ENCODE assay signal across 8 mouse cellular contexts in genomic region chr6:31217641-31218138, GRCm38 (mm10).
A peak's percentile ranks its signal among the peaks of the same experiment; 100 is the strongest.
DNase-seq lines count a peak whose midpoint lies in the region; ATAC-seq and TF ChIP-seq lines count a peak whose summit lies in the region.

No protein-coding gene starts in this region.

- peaks cover 48% of the 10 kb centered on the region for H3K27me3 ChIP-seq in embryonic facial prominence, embryonic 11.5 days (ENCODE audit: control insufficient read depth, insufficient read depth, low read length)
- H3K27me3 ChIP-seq in heart, embryonic 13.5 days (replicated peaks): peaks cover 86% of the 10 kb centered on the region
- H3K27me3 ChIP-seq in kidney, embryonic 16.5 days (ENCODE audit: insufficient read depth, low read length): peaks cover 87% of the 10 kb centered on the region
- peaks cover 69% of the 10 kb centered on the region for H3K27me3 ChIP-seq in lung, embryonic 14.5 days (ENCODE audit: insufficient read depth, low read length)

- under 1% methylated on average over 25 of the region's 25 CpGs for WGBS in embryonic facial prominence, embryonic 11.5 days
- WGBS in heart, embryonic 13.5 days: under 1% methylated on average over 25 of the region's 25 CpGs
- 1% methylated on average over 25 of the region's 25 CpGs for WGBS in kidney, embryonic 16.5 days
- WGBS in lung, embryonic 14.5 days: under 1% methylated on average over 25 of the region's 25 CpGs
- WGBS in olfactory bulb, adult 2 months: under 1% methylated on average over 25 of the region's 25 CpGs

- peak; percentile 86 for DNase-seq in 3T3-L1 (ENCODE audit: low read depth, low spot score)
- peak; percentile 67 for DNase-seq in Muller cell, postnatal 12 days (ENCODE audit: inconsistent ontology term)
- DNase-seq in embryonic facial prominence, embryonic 11.5 days (ENCODE audit: low spot score): peak; percentile 40
- peak; percentile 70 for DNase-seq in lung, embryonic 14.5 days
- DNase-seq in yolk sac, embryonic 10.5 days (ENCODE audit: low spot score): peak; percentile 16

- H3K27ac ChIP-seq in embryonic facial prominence, embryonic 11.5 days (replicated peaks; ENCODE audit: low read depth, low read length): no peak overlapping the region
- no peak overlapping the region for H3K27ac ChIP-seq in heart, embryonic 13.5 days (replicated peaks)
- H3K27ac ChIP-seq in kidney, embryonic 16.5 days (ENCODE audit: low read length): no peak overlapping the region
- H3K27ac ChIP-seq in lung, embryonic 14.5 days (ENCODE audit: low read depth): no peak overlapping the region
- peak overlapping the region; percentile 99 for H3K27ac ChIP-seq in olfactory bulb, adult 2 months (ENCODE audit: insufficient read depth, low read depth, low read length)

- peak overlapping the region; percentile 65 for H3K4me3 ChIP-seq in embryonic facial prominence, embryonic 11.5 days (ENCODE audit: low read depth, low read length)
- peak overlapping the region; percentile 80 for H3K4me3 ChIP-seq in heart, embryonic 13.5 days
- peak overlapping the region; percentile 65 for H3K4me3 ChIP-seq in kidney, embryonic 16.5 days (ENCODE audit: low read length)
- peak overlapping the region; percentile 67 for H3K4me3 ChIP-seq in lung, embryonic 14.5 days (ENCODE audit: low read depth, low read length)
- H3K4me3 ChIP-seq in olfactory bulb, adult 2 months (ENCODE audit: insufficient read depth, low read depth, low read length): peak overlapping the region; percentile 98

- H3K4me2 ChIP-seq in embryonic facial prominence, embryonic 11.5 days (ENCODE audit: low read depth, low read length): peak overlapping the region; percentile 100
- peak overlapping the region; percentile 100 for H3K4me2 ChIP-seq in heart, embryonic 13.5 days
- H3K4me2 ChIP-seq in kidney, embryonic 16.5 days (replicated peaks; ENCODE audit: low read depth, low read length): peak overlapping the region; percentile 99
- peak overlapping the region; percentile 100 for H3K4me2 ChIP-seq in lung, embryonic 14.5 days

- TF ChIP-seq CTCF in lung, embryonic 14.5 days (IDR thresholded peaks at IDR 0.05; ENCODE audit: low read depth): no peak
- TF ChIP-seq CTCF in olfactory bulb, adult 2 months (IDR thresholded peaks at IDR 0.05; ENCODE audit: insufficient read depth, low read depth, low read length): no peak

- H3K9me3 ChIP-seq in embryonic facial prominence, embryonic 11.5 days (replicated peaks; ENCODE audit: control insufficient read depth, low read length): no peaks in the 10 kb centered on the region
- no peaks in the 10 kb centered on the region for H3K9me3 ChIP-seq in heart, embryonic 13.5 days
- H3K9me3 ChIP-seq in kidney, embryonic 16.5 days (ENCODE audit: low read length): no peaks in the 10 kb centered on the region
- H3K9me3 ChIP-seq in lung, embryonic 14.5 days (ENCODE audit: low read depth, low read length): no peaks in the 10 kb centered on the region

- peak overlapping the region; percentile 8 for H3K9ac ChIP-seq in embryonic facial prominence, embryonic 11.5 days (replicated peaks; ENCODE audit: low read length)
- peak overlapping the region; percentile 85 for H3K9ac ChIP-seq in heart, embryonic 13.5 days
- H3K9ac ChIP-seq in kidney, embryonic 16.5 days (replicated peaks; ENCODE audit: low read length): peak overlapping the region; percentile 47
- H3K9ac ChIP-seq in lung, embryonic 14.5 days: no peak overlapping the region; the same call in 1 of the 2 replicates

- TF ChIP-seq POLR2A in olfactory bulb, adult 2 months (IDR thresholded peaks at IDR 0.05; ENCODE audit: insufficient read depth, low read depth, low read length): no peak

- no peak for ATAC-seq in embryonic facial prominence, embryonic 11.5 days (replicated peaks; ENCODE audit: insufficient number of reproducible peaks, low FRiP score, low TSS enrichment, low read depth)
- no peak for ATAC-seq in heart, embryonic 13.5 days (ENCODE audit: extremely low read depth, insufficient number of reproducible peaks, low FRiP score, low TSS enrichment)
- ATAC-seq in kidney, embryonic 16.5 days (ENCODE audit: low FRiP score, low TSS enrichment): no peak
- ATAC-seq in lung, embryonic 14.5 days (ENCODE audit: insufficient read depth): no peak

- peaks cover 15% of the 10 kb centered on the region for H3K4me1 ChIP-seq in embryonic facial prominence, embryonic 11.5 days (ENCODE audit: control insufficient read depth, insufficient read depth, low read length)
- peaks cover 39% of the 10 kb centered on the region for H3K4me1 ChIP-seq in heart, embryonic 13.5 days
- H3K4me1 ChIP-seq in kidney, embryonic 16.5 days (ENCODE audit: insufficient read depth, low read length): peaks cover 24% of the 10 kb centered on the region
- H3K4me1 ChIP-seq in lung, embryonic 14.5 days (ENCODE audit: insufficient read depth): peaks cover 8% of the 10 kb centered on the region
- H3K4me1 ChIP-seq in olfactory bulb, adult 2 months (ENCODE audit: control insufficient read depth, insufficient read depth, low read length): 0 out of 2 replicates have a peak, but pooled peaks cover 8% of the 10 kb centered on the region

- H3K36me3 ChIP-seq in embryonic facial prominence, embryonic 11.5 days (replicated peaks; ENCODE audit: control insufficient read depth, insufficient read depth, low read depth, low read length): no peaks in the 10 kb centered on the region
- no peaks in the 10 kb centered on the region for H3K36me3 ChIP-seq in heart, embryonic 13.5 days
- H3K36me3 ChIP-seq in kidney, embryonic 16.5 days (ENCODE audit: insufficient read depth, low read length): no peaks in the 10 kb centered on the region
- no peaks in the 10 kb centered on the region for H3K36me3 ChIP-seq in lung, embryonic 14.5 days (ENCODE audit: insufficient read depth)

Comparison
In these comparisons a context has a peak if more than half of its experiments do, and no peak if none do; other contexts are left out.
1. DNase-seq: peak in every context shown above with its lines; median percentile 86 in 3T3-L1; 70 in lung, embryonic 14.5 days; 67 in Muller cell, postnatal 12 days; 40 in embryonic facial prominence, embryonic 11.5 days; 16 in yolk sac, embryonic 10.5 days.